Mouse (Mus musculus): ENCODE results near the gene Cuedc1. TPM values are rescaled to one million over a fixed set of nuclear protein-coding genes. Genes with fewer than 3 reads are reported as not detected.

Cuedc1 gene
- polyA plus RNA-seq, 1 experiment: 21.9 TPM

- H3K9me3 ChIP-seq (replicated peaks; ENCODE audit: control insufficient read depth, insufficient read depth, low read length, poor library complexity, severe bottlenecking): no peaks in the 10 kb centered on the region
- H3K36me3 ChIP-seq (ENCODE audit: control insufficient read depth, insufficient read depth, low read length, poor library complexity, severe bottlenecking): no peaks in the 10 kb centered on the region
- H3K27ac ChIP-seq (ENCODE audit: insufficient read depth, low read length): no peak overlapping the region
- peak overlapping the region; percentile 33; the same call in 1 of the 2 replicates for H3K4me3 ChIP-seq (ENCODE audit: low read depth, low read length)
- no peaks in the 10 kb centered on the region for H3K27me3 ChIP-seq (ENCODE audit: control insufficient read depth, insufficient read depth, low read length, poor library complexity, severe bottlenecking)
- peaks cover 8% of the 10 kb centered on the region for H3K4me1 ChIP-seq (ENCODE audit: control insufficient read depth, insufficient read depth, low read length)
- TF ChIP-seq POLR2A (IDR thresholded peaks at IDR 0.05; ENCODE audit: insufficient read depth, low read length) (no peak), EP300 (IDR thresholded peaks at IDR 0.05; ENCODE audit: insufficient read depth, low read depth, low read length) (no peak), CTCF (IDR thresholded peaks at IDR 0.05; ENCODE audit: low read depth, low read length) (no peak)
- H3K9ac ChIP-seq (ENCODE audit: low read depth, poor library complexity, severe bottlenecking): peak overlapping the region; percentile 43
Measured at GRCm38 (mm10) chr11:88164213-88164723, 66.4 kb downstream of the Cuedc1 start.

GRCm38 (mm10) chr11:88164801-88165377 lies 67.0 kb downstream of the Cuedc1 start:
- Histone ChIP-seq H3K9ac (ENCODE audit: low read depth, poor library complexity, severe bottlenecking) (peak overlapping the region; percentile 43), H3K27ac (ENCODE audit: insufficient read depth, low read length) (peak overlapping the region; percentile 7; the same call in 1 of the 2 replicates), H3K4me3 (ENCODE audit: low read depth, low read length) (peak overlapping the region; percentile 33), H3K36me3 (ENCODE audit: control insufficient read depth, insufficient read depth, low read length, poor library complexity, severe bottlenecking) (no peaks in the 10 kb centered on the region), H3K9me3 (replicated peaks; ENCODE audit: control insufficient read depth, insufficient read depth, low read length, poor library complexity, severe bottlenecking) (no peaks in the 10 kb centered on the region), H3K27me3 (ENCODE audit: control insufficient read depth, insufficient read depth, low read length, poor library complexity, severe bottlenecking) (no peaks in the 10 kb centered on the region), H3K4me1 (ENCODE audit: control insufficient read depth, insufficient read depth, low read length) (peaks cover 4% of the 10 kb centered on the region)
- TF ChIP-seq POLR2A (IDR thresholded peaks at IDR 0.05; ENCODE audit: insufficient read depth, low read length): no peak
- no peak for TF ChIP-seq EP300 (IDR thresholded peaks at IDR 0.05; ENCODE audit: insufficient read depth, low read depth, low read length)
- no peak for TF ChIP-seq CTCF (IDR thresholded peaks at IDR 0.05; ENCODE audit: low read depth, low read length)

- TF ChIP-seq CTCF (IDR thresholded peaks at IDR 0.05; ENCODE audit: low read depth, low read length): no peak
- TF ChIP-seq POLR2A (IDR thresholded peaks at IDR 0.05; ENCODE audit: insufficient read depth, low read length): no peak
- no peak for TF ChIP-seq EP300 (IDR thresholded peaks at IDR 0.05; ENCODE audit: insufficient read depth, low read depth, low read length)
Measured at GRCm38 (mm10) chr11:88165683-88166364, 68.0 kb downstream of the Cuedc1 start.

GRCm38 (mm10) chr11:88166471-88166870 lies 68.6 kb downstream of the Cuedc1 start:
- H3K36me3 ChIP-seq (ENCODE audit: control insufficient read depth, insufficient read depth, low read length, poor library complexity, severe bottlenecking): no peaks in the 10 kb centered on the region
- H3K27ac ChIP-seq (ENCODE audit: insufficient read depth, low read length): no peak overlapping the region
- TF ChIP-seq POLR2A (IDR thresholded peaks at IDR 0.05; ENCODE audit: insufficient read depth, low read length): no peak
- no peak for TF ChIP-seq CTCF (IDR thresholded peaks at IDR 0.05; ENCODE audit: low read depth, low read length)
- TF ChIP-seq EP300 (IDR thresholded peaks at IDR 0.05; ENCODE audit: insufficient read depth, low read depth, low read length): no peak
- H3K9me3 ChIP-seq (replicated peaks; ENCODE audit: control insufficient read depth, insufficient read depth, low read length, poor library complexity, severe bottlenecking): no peaks in the 10 kb centered on the region
- H3K27me3 ChIP-seq (ENCODE audit: control insufficient read depth, insufficient read depth, low read length, poor library complexity, severe bottlenecking): no peaks in the 10 kb centered on the region
- H3K4me3 ChIP-seq (ENCODE audit: low read depth, low read length): no peak overlapping the region
- no peaks in the 10 kb centered on the region for H3K4me1 ChIP-seq (ENCODE audit: control insufficient read depth, insufficient read depth, low read length)
- H3K9ac ChIP-seq (ENCODE audit: low read depth, poor library complexity, severe bottlenecking): no peak overlapping the region

More at GRCm38 (mm10) chr11:88165683-88166364, 68.0 kb downstream of the Cuedc1 start:
- no peak overlapping the region for H3K9ac ChIP-seq (ENCODE audit: low read depth, poor library complexity, severe bottlenecking)
- H3K9me3 ChIP-seq (replicated peaks; ENCODE audit: control insufficient read depth, insufficient read depth, low read length, poor library complexity, severe bottlenecking): no peaks in the 10 kb centered on the region
- no peaks in the 10 kb centered on the region for H3K36me3 ChIP-seq (ENCODE audit: control insufficient read depth, insufficient read depth, low read length, poor library complexity, severe bottlenecking)
- no peaks in the 10 kb centered on the region for H3K27me3 ChIP-seq (ENCODE audit: control insufficient read depth, insufficient read depth, low read length, poor library complexity, severe bottlenecking)
- H3K4me1 ChIP-seq (ENCODE audit: control insufficient read depth, insufficient read depth, low read length): no peaks in the 10 kb centered on the region
- H3K4me3 ChIP-seq (ENCODE audit: low read depth, low read length): no peak overlapping the region
- no peak overlapping the region; the same call in 1 of the 2 replicates for H3K27ac ChIP-seq (ENCODE audit: insufficient read depth, low read length)

DNA sequence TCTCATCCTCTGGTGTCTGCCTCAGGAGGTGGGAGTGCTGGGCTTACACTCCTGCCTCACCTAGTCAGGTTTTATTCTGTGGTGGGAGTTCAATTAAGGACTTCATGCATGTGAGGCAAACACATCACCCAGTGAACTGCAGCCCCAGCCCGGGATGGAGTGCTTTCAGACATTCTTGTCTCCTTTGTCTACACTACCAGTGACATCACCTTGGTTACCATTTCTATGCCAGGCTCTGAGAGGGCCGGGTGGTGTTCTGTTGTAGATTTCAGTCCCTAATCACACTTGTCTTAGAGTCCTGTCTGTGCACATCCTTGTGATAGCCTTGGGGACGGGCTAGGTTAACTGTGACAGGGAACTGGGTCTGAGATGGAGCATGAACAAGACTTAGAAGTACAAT lies 70.8 kb downstream of the Cuedc1 start:
- no peak overlapping the region for H3K4me3 ChIP-seq (ENCODE audit: low read depth, low read length)
- no peak overlapping the region for H3K9ac ChIP-seq (ENCODE audit: low read depth, poor library complexity, severe bottlenecking)
- no peak overlapping the region for H3K27ac ChIP-seq (ENCODE audit: insufficient read depth, low read length)
- H3K27me3 ChIP-seq (ENCODE audit: control insufficient read depth, insufficient read depth, low read length, poor library complexity, severe bottlenecking): no peaks in the 10 kb centered on the region
- no peak for TF ChIP-seq CTCF (IDR thresholded peaks at IDR 0.05; ENCODE audit: low read depth, low read length)
- no peak for TF ChIP-seq POLR2A (IDR thresholded peaks at IDR 0.05; ENCODE audit: insufficient read depth, low read length)
- TF ChIP-seq EP300 (IDR thresholded peaks at IDR 0.05; ENCODE audit: insufficient read depth, low read depth, low read length): no peak
- peaks cover 6% of the 10 kb centered on the region for H3K4me1 ChIP-seq (ENCODE audit: control insufficient read depth, insufficient read depth, low read length)
- no peaks in the 10 kb centered on the region for H3K36me3 ChIP-seq (ENCODE audit: control insufficient read depth, insufficient read depth, low read length, poor library complexity, severe bottlenecking)
- H3K9me3 ChIP-seq (replicated peaks; ENCODE audit: control insufficient read depth, insufficient read depth, low read length, poor library complexity, severe bottlenecking): no peaks in the 10 kb centered on the region
